Mouse (Mus musculus): ENCODE measurements around the gene Zfp879. TPM values are rescaled to one million over a fixed set of nuclear protein-coding genes. Genes with fewer than 3 reads are reported as not detected.

The Zfp879 gene
- 0.07 and 0.17 TPM in 2 replicates for polyA plus RNA-seq (2016; fragmentation: Nextera tagmentation; extraction: Ambion mirVana)

DNA sequence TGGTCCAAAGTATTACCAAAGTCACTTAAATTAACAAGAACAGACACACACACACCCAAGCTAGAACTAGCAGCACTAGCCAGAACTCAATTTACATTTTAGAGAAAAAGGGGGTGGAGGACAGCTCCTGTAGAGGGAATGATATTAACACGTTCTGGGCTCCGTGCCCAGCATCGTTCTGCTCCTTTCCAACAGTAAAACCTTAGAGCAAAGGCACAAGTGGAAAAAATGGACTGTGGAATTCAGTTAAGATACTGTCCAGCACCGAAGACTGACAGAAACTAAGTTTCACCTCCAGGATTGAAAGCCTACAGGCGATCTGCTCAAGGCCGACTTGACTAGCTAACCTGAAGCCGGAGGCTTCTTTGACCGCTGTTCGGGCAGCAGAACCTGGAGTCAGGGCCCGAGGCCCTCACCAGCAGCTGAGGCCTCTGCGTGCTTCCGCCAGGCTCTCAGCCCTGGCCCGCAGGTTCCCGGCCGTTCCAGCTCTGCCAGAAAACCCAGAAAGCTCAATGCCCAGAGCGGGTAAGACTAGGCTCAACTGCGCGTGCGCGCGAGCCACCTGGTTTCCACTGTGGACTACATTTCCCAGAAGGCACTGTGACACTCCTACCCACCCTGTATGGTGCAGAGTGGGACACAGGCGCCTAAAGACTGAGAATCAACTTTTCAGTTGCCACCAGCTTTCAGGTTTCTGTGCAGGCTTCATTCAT lies at the start of gene Zfp879:
Zfp879 (minus strand) TSS at position 530 of the 713 bp plus-strand sequence.
- Histone ChIP-seq H3K27ac (no peak within 1 kb of the TSS), H3K9me3 (replicated peaks) (no peaks in the 10 kb centered on the region), H3K4me3 (peak within 1 kb of the TSS; percentile 48), H3K9ac (peak within 1 kb of the TSS; percentile 56), H3K4me1 (no peaks in the 10 kb centered on the region), H3K36me3 (no peaks in the 10 kb centered on the region), H3K4me2 (peak within 1 kb of the TSS; percentile 71), H3K27me3 (replicated peaks) (peaks cover 3% of the 10 kb centered on the region; the same call in 1 of the 2 replicates)
- peak; percentile 79 for ATAC-seq
- 29% methylated on average over 22 of the region's 22 CpGs for WGBS (ENCODE audit: insufficient replicate concordance)

DNA sequence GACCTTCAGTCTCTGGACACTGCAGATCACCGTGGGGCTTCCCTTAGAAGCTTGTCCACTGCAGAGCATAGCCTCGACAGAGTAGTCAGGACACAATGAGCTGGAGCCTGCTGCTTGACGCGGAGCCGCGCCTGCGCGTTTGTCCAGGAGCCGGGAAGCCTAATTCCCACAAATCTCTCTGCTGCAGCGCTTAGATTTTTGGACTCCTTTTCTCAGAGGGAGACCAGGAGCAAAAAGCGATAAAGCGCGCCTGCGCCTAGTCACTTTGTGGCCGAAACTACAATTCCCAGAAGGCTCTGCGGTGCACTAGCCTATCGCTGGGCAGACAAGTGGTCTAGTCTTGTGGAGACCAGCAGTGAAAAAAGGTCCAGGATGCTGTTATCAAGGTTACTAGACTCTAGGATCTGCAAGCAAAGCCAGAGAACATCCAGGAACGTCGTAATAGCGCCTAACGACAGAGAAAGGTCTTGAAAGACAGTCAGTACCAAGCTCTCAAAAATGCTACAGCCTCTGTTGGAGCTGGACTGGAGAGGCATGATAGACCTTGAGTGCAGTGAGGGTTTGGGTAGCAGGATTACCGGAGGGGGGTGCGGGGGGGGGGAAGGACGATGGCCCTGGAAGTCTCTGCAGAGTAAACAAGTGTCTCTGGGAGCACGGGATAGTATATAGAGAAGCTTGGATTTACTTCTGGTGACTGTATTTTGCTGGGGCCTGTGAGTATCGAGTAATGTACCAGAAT lies 46.2 kb upstream of the Zfp879 start, which contains the start of gene Zfp454:
Zfp454 (minus strand) TSS at position 262 of the 739 bp plus-strand sequence.
- no peak within 1 kb of the TSS for H3K27ac ChIP-seq
- no peaks in the 10 kb centered on the region for H3K36me3 ChIP-seq
- no peaks in the 10 kb centered on the region for H3K4me1 ChIP-seq
- H3K4me3 ChIP-seq = peak within 1 kb of the TSS; percentile 41
- H3K9me3 ChIP-seq (replicated peaks) = no peaks in the 10 kb centered on the region
- no peaks in the 10 kb centered on the region for H3K27me3 ChIP-seq (replicated peaks)
- H3K9ac ChIP-seq = 0 out of 2 replicates have a peak within 1 kb of the TSS, but pooled peaks have one; percentile 7
- peak; percentile 55; the same call in 1 of the 2 replicates for ATAC-seq
- WGBS (ENCODE audit: insufficient replicate concordance) = 7% methylated on average over 26 of the region's 26 CpGs
- peak within 1 kb of the TSS; percentile 54 for H3K4me2 ChIP-seq

DNA sequence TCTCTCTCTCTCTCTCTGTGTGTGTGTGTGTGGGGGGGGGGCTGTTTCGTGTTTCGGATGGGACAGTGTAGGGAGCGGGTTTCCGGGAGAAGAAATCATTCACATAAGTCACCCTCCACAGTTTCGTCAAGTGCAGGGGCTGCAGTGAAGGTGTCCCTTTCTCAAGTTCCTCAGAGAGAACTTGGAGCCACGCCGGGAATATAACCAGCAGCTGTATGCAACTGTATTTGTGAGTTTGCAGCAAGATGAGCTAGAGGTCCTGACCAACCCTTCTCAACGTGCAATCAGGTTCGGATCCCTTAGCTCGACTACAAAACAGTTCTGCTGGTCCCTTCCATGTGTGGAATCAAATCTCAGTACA lies 45.6 kb upstream of the Zfp879 start:
- H3K36me3 ChIP-seq = no peaks in the 10 kb centered on the region
- 21% methylated on average over 10 of the region's 10 CpGs for WGBS (ENCODE audit: insufficient replicate concordance)
- no peak overlapping the region for H3K27ac ChIP-seq
- H3K27me3 ChIP-seq (replicated peaks) = no peaks in the 10 kb centered on the region
- no peaks in the 10 kb centered on the region for H3K4me1 ChIP-seq
- H3K4me2 ChIP-seq = peak overlapping the region; percentile 54
- peak overlapping the region; percentile 41 for H3K4me3 ChIP-seq
- H3K9ac ChIP-seq = 0 out of 2 replicates have a peak overlapping the region, but pooled peaks have one; percentile 7
- no peak for ATAC-seq
- H3K9me3 ChIP-seq (replicated peaks) = no peaks in the 10 kb centered on the region

DNA sequence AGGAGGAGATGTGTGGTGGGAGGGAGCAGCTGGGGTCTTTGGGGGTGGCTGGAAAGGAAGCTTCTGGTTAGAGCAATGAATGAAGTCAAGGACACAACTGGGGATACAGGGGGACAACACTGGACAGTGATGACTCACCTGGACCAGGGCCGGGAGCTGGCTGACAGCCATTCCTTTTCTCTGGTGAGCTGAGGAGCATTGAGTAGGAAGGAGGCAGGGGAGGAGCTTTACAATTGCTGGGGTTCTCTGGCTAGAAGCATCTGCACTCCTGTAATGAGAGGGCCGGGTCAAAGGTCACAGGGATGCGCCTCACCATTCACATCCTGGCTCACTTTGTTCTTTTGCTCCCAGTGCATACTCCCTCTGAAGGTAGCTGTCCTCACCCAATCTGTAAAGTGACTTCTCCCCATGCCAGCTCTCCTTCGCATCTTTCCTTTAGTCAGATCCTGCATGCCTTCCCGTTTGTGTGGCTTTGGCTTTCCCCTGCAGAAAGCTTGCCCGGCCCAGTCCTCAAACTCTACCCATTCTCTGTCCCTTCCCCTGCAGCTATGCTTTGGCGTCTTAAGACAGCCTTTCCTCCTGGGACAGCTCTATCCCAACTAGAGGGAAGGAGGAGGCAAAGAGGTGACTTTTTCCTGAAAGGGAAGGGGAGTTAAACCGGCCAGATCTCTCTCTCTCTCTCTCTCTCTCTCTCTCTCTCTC lies 45.0 kb upstream of the Zfp879 start:
- Histone ChIP-seq H3K4me3 (peak overlapping the region; percentile 41; the same call in 1 of the 2 replicates), H3K4me2 (peak overlapping the region; percentile 54), H3K9me3 (replicated peaks) (no peaks in the 10 kb centered on the region)

DNA sequence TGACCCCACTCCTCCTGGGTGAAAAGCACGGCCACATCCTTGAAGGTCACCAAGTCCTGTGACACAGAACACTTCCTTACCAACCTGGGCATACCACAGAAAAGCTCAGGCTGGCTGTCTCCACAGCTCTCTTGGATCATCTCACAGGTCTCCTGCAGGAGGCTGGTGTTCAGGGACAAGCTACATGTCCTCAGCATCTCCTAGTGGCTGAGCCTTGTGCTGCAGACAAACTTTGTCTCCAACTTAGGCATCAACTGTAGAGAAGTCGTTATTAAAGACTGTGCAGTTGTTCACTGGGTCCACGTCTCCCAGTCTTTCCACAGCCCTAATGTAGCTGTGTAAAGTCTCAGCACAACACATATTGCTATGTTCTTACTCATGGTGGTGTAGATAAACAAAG lies 42.4 kb upstream of the Zfp879 start:
- Histone ChIP-seq H3K9ac (no peak overlapping the region), H3K9me3 (replicated peaks) (no peaks in the 10 kb centered on the region), H3K27ac (no peak overlapping the region), H3K4me3 (no peak overlapping the region), H3K4me2 (no peak overlapping the region), H3K36me3 (no peaks in the 10 kb centered on the region), H3K4me1 (no peaks in the 10 kb centered on the region), H3K27me3 (replicated peaks) (no peaks in the 10 kb centered on the region)
- ATAC-seq = no peak
- 51% methylated on average over 3 of the region's 3 CpGs for WGBS (ENCODE audit: insufficient replicate concordance)

More for the DNA sequence above, 45.0 kb upstream of the Zfp879 start:
- H3K4me1 ChIP-seq = no peaks in the 10 kb centered on the region
- H3K27ac ChIP-seq = no peak overlapping the region
- ATAC-seq = no peak
- H3K9ac ChIP-seq = 0 out of 2 replicates have a peak overlapping the region, but pooled peaks have one; percentile 7
- no peaks in the 10 kb centered on the region for H3K36me3 ChIP-seq
- no peaks in the 10 kb centered on the region for H3K27me3 ChIP-seq (replicated peaks)
- WGBS (ENCODE audit: insufficient replicate concordance) = 45% methylated on average over 8 of the region's 8 CpGs

DNA sequence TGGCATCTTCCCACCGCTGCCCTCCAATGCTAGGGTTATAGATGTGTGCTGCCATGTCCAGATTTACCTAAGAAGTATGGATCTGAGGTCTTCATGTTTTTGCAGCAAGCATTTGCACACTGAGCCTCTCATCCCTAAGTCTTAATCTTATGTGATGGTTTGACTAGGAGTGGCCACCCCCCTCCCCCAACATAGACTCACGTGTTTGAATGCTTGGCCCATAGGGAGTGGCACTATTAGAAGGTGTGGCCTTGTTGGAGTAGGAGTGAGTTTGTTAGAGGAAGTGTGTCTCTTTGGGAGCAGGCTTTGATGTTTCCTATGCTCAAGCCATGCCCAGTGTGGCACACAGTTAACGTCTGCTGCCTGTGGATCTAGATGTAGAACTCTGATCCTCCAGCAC lies 37.3 kb upstream of the Zfp879 start:
- H3K4me3 ChIP-seq = no peak overlapping the region
- peaks cover 5% of the 10 kb centered on the region for H3K9me3 ChIP-seq (replicated peaks)
- H3K36me3 ChIP-seq = peaks cover 12% of the 10 kb centered on the region
- H3K27me3 ChIP-seq (replicated peaks) = no peaks in the 10 kb centered on the region
- ATAC-seq = no peak
- no peak overlapping the region for H3K9ac ChIP-seq
- no peak overlapping the region for H3K27ac ChIP-seq
- no peaks in the 10 kb centered on the region for H3K4me1 ChIP-seq
- no peak overlapping the region for H3K4me2 ChIP-seq
- WGBS (ENCODE audit: insufficient replicate concordance) = 61% methylated on average over 3 of the region's 3 CpGs

DNA sequence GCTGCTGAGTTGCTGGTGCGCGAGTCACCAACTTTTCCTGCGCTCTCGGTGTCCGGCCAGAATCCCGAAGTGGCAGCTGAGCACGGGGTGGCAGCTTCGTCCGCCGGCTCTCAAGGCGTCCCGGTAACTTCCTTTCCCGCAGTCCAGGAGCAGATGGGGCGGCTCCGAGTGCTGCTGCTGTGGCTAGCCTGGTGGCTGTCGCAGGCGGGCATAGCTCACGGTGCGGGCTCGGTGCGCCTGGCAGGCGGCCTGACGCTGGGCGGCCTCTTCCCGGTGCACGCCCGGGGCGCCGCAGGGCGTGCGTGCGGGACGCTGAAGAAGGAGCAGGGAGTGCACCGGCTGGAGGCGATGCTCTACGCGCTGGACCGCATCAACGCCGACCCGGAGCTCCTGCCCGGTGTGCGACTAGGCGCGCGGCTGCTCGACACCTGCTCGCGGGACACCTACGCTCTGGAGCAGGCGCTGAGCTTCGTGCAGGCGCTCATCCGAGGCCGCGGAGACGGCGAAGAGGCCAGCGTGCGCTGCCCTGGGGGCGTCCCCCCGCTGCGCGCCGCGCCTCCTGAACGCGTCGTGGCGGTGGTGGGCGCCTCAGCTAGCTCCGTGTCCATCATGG lies 9.7 kb upstream of the Zfp879 start:
- ATAC-seq = no peak
- Histone ChIP-seq H3K4me2 (peak overlapping the region; percentile 62), H3K27me3 (replicated peaks) (peaks cover 64% of the 10 kb centered on the region), H3K4me1 (0 out of 2 replicates have a peak, but pooled peaks cover 5% of the 10 kb centered on the region), H3K36me3 (no peaks in the 10 kb centered on the region), H3K9me3 (replicated peaks) (no peaks in the 10 kb centered on the region), H3K4me3 (peak overlapping the region; percentile 34), H3K9ac (no peak overlapping the region), H3K27ac (no peak overlapping the region)
- WGBS (ENCODE audit: insufficient replicate concordance) = 2% methylated on average over 68 of the region's 72 CpGs

DNA sequence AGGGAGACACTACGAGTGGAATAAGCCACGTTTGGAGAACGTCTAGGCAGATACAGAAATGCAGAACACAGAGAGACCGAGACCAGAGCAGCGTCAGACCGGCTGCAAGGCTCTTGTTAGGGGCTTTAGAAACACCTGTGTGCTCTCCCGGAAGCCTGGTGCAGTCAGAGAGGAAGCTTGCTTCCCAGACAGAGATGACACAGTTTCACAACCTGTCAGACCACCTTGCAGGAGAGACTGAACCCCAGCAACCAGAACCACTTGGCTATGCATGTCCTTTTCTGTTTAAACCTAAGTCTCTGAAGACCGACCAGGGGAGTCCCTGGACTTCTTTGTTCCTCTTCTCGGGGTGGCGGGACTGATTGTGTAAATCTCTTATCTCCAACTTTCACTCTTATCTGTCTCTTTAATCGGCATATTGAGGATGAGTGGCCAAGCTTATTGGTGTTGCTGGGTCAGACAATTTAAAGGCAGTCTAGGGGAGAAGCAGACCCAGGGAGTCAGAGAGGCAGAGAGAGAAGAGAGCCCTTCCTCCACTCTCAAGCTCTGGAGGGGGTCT lies 8.9 kb upstream of the Zfp879 start, which contains the start of gene Grm6:
Grm6 (plus strand) TSS at position 509 of the 559 bp plus-strand sequence.
- peaks cover 64% of the 10 kb centered on the region for H3K27me3 ChIP-seq (replicated peaks)
- H3K4me2 ChIP-seq = peak within 1 kb of the TSS; percentile 62
- peak within 1 kb of the TSS; percentile 34 for H3K4me3 ChIP-seq
- 0 out of 2 replicates have a peak, but pooled peaks cover 5% of the 10 kb centered on the region for H3K4me1 ChIP-seq
- H3K36me3 ChIP-seq = no peaks in the 10 kb centered on the region
- 2% methylated on average over 11 of the region's 11 CpGs for WGBS (ENCODE audit: insufficient replicate concordance)
- H3K9ac ChIP-seq = no peak within 1 kb of the TSS
- H3K9me3 ChIP-seq (replicated peaks) = no peaks in the 10 kb centered on the region
- no peak for ATAC-seq
- no peak within 1 kb of the TSS for H3K27ac ChIP-seq

DNA sequence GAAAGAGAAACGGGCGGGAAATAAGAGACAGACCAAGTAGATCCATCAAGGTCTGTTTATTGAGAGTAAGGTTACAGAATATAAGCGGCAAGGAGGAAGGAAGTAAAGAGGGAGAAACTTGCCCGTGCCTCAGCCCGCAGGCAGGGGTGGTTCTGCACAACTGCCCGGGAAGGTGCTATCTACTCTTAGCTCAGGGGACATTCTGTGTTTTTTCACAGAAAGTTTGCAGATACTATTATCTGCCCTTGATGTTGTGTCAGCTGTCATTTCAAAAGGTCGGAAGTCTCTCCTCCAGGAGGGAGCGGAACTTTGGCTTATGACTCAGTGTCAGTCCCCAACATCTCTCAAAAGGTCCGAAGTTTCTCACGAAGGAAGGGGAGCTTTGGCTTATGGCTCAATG lies 8.0 kb upstream of the Zfp879 start:
- no peak overlapping the region for H3K9ac ChIP-seq
- H3K9me3 ChIP-seq (replicated peaks) = no peaks in the 10 kb centered on the region
- ATAC-seq = no peak
- H3K4me2 ChIP-seq = no peak overlapping the region
- 0 out of 2 replicates have a peak, but pooled peaks cover 5% of the 10 kb centered on the region for H3K4me1 ChIP-seq
- H3K36me3 ChIP-seq = no peaks in the 10 kb centered on the region
- H3K4me3 ChIP-seq = no peak overlapping the region
- peaks cover 67% of the 10 kb centered on the region for H3K27me3 ChIP-seq (replicated peaks)
- WGBS (ENCODE audit: insufficient replicate concordance) = 2% methylated on average over 10 of the region's 10 CpGs
- no peak overlapping the region for H3K27ac ChIP-seq

DNA sequence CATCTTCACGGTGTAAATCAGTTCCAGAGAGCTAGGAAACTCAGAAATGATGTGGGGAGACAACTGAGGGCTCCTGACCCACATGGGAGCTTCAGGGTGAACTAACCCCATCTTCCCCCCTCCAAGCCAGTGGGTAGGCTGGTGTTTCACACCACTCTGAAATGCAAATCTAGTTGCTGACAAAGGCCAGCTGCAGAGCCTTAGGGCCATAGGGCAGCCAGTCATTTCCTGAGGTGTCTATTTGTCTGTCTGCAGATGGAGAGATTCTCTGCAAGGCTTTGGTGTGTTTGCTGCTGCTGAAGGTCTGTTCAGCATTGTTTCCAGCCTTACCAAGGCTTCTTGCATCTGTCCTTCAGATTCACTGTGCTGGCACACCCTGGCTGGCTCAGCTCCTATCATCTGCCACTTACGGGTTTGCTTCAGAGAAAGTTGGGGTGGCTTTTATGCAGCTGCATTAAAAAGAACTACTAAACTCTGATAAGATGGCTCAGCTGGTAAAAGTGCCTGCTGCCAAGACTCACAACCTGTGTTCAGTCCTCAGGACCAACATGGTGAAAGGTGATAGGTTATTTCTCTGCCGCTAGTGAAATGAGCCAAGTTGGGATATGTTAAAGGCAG lies 7.3 kb upstream of the Zfp879 start:
- Histone ChIP-seq H3K36me3 (no peaks in the 10 kb centered on the region), H3K27ac (no peak overlapping the region), H3K9me3 (replicated peaks) (no peaks in the 10 kb centered on the region), H3K27me3 (replicated peaks) (peaks cover 67% of the 10 kb centered on the region), H3K4me3 (no peak overlapping the region), H3K9ac (no peak overlapping the region), H3K4me1 (0 out of 2 replicates have a peak, but pooled peaks cover 5% of the 10 kb centered on the region), H3K4me2 (no peak overlapping the region)
- no peak for ATAC-seq
- WGBS (ENCODE audit: insufficient replicate concordance) = 28% methylated on average over 3 of the region's 3 CpGs

DNA sequence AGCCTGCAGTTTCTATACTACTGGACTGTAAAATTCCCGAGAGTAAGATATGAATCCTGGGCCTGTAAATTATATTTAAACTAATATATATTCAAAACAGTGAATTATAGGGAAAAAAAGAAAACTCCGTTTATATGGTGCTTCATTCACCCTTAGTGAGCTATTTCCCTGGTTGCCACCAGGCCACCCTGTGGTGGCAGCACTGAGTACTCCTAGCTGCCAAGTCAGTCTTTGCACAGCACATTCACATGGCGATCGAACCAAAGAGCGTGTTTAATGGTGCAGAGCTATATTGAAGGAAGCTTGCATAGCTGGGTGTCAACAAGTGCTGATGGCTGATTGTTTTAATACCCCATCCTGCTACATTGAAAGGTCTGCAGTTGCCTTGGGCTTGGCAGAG lies 5.7 kb upstream of the Zfp879 start:
- H3K9me3 ChIP-seq (replicated peaks) = no peaks in the 10 kb centered on the region
- H3K4me3 ChIP-seq = no peak overlapping the region
- no peaks in the 10 kb centered on the region for H3K36me3 ChIP-seq
- ATAC-seq = no peak
- H3K9ac ChIP-seq = no peak overlapping the region
- 0 out of 2 replicates have a peak, but pooled peaks cover 5% of the 10 kb centered on the region for H3K4me1 ChIP-seq
- H3K4me2 ChIP-seq = no peak overlapping the region
- no peak overlapping the region for H3K27ac ChIP-seq
- 60% methylated on average over 5 of the region's 5 CpGs for WGBS (ENCODE audit: insufficient replicate concordance)
- peaks cover 54% of the 10 kb centered on the region for H3K27me3 ChIP-seq (replicated peaks)
